Mouse (Mus musculus) colon, adult 2 months (tissue): Measurements from ENCODE around the gene Dus2. TPM values are rescaled to one million over a fixed set of nuclear protein-coding genes. Genes with fewer than 3 reads are reported as not detected.

Experiments
- polyA plus RNA-seq: library from polyadenylated mRNA; depleted of rRNA; stranded (reverse); fragments of >200 nt; gene quantifications from 2 replicates; pipeline ENCODE4 v1.2.3, GENCODE M21; 2012; rRNA removed

The Dus2 gene
- 5.5 TPM in 2 replicates for polyA plus RNA-seq

GRCm38 (mm10) chr8:105990856-105991387 is at the start of gene Dus2:
TSS of gene Dus2 (plus strand) at chr8:105991337.

GRCm38 (mm10) chr8:105943321-105943739 is 47.8 kb upstream of the Dus2 start, which contains the start of gene Lcat:
TSS of gene Lcat (minus strand) at chr8:105943382.

GRCm38 (mm10) chr8:105965905-105966341 is 25.2 kb upstream of the Dus2 start, which contains the start of gene Slc12a4:
TSS of gene Slc12a4 (minus strand) at chr8:105966097.

GRCm38 (mm10) chr8:105979325-105979724 is 11.8 kb upstream of the Dus2 start, which contains the start of gene Dpep3:
TSS of gene Dpep3 (minus strand) at chr8:105979429.

GRCm38 (mm10) chr8:106005875-106006274 is 14.7 kb downstream of the Dus2 start, which contains the start of gene Dpep2nb:
TSS of gene Dpep2nb (minus strand) at chr8:106005975.

GRCm38 (mm10) chr8:106011643-106011986 is 20.5 kb downstream of the Dus2 start, which contains the start of gene Ddx28:
TSS of gene Ddx28 (minus strand) at chr8:106011882.

GRCm38 (mm10) chr8:106058731-106059612 is 67.8 kb downstream of the Dus2 start, which contains the start of gene Nfatc3:
TSS of gene Nfatc3 (plus strand) at chr8:106058840.

Other genes starting within 250 kb of the Dus2 start
- 10.6 and 11.4 TPM in 2 replicates for gene Gfod2, start 232.7 kb upstream of the Dus2 start, polyA plus RNA-seq
- 21.8 and 23.4 TPM in 2 replicates for gene Ranbp10, start 164.0 kb upstream of the Dus2 start, polyA plus RNA-seq
- gene Tsnaxip1, start 163.6 kb upstream of the Dus2 start, polyA plus RNA-seq, result not detected in 2 replicates
- 11.8 and 13.0 TPM in 2 replicates for gene Cenpt, start 138.1 kb upstream of the Dus2 start, polyA plus RNA-seq
- gene Thap11, start 136.2 kb upstream of the Dus2 start, polyA plus RNA-seq, result 58.1 and 62.6 TPM in 2 replicates
- gene Nutf2, start 130.8 kb upstream of the Dus2 start, polyA plus RNA-seq, result 16.5 and 17.9 TPM in 2 replicates
- gene Edc4, start 110.5 kb upstream of the Dus2 start, polyA plus RNA-seq, result 68.4 and 74.2 TPM in 2 replicates
- gene Nrn1l, start 97.8 kb upstream of the Dus2 start, polyA plus RNA-seq, result 3.0 and 3.6 TPM in 2 replicates
- 30.6 and 35.4 TPM in 2 replicates for gene Pskh1, start 90.9 kb upstream of the Dus2 start, polyA plus RNA-seq
- gene Ctrl, start 57.5 kb upstream of the Dus2 start, polyA plus RNA-seq, result 6.9 and 2,597 TPM in 2 replicates
- gene Psmb10, start 52.9 kb upstream of the Dus2 start, polyA plus RNA-seq, result 274 and 456 TPM in 2 replicates
- 1.0 and 1.3 TPM in 2 replicates for gene Lcat, start 48.0 kb upstream of the Dus2 start, polyA plus RNA-seq
- 21.3 and 30.2 TPM in 2 replicates for gene Slc12a4, start 25.2 kb upstream of the Dus2 start, polyA plus RNA-seq
- 0.10 and 0.12 TPM in 2 replicates for gene Dpep3, start 11.9 kb upstream of the Dus2 start, polyA plus RNA-seq
- gene Dpep2nb, start 14.6 kb downstream of the Dus2 start, polyA plus RNA-seq, result not detected in 2 replicates
- gene Ddx28, start 20.5 kb downstream of the Dus2 start, polyA plus RNA-seq, result 8.0 and 8.7 TPM in 2 replicates
- 12.8 and 15.7 TPM in 2 replicates for gene Nfatc3, start 67.5 kb downstream of the Dus2 start, polyA plus RNA-seq
- 68.5 and 68.7 TPM in 2 replicates for gene Esrp2, start 145.6 kb downstream of the Dus2 start, polyA plus RNA-seq
- 9.7 and 10.5 TPM in 2 replicates for gene Pla2g15, start 159.1 kb downstream of the Dus2 start, polyA plus RNA-seq
- gene Slc7a6, start 177.5 kb downstream of the Dus2 start, polyA plus RNA-seq, result 11.6 and 11.8 TPM in 2 replicates
- 17.6 and 19.1 TPM in 2 replicates for gene Slc7a6os, start 219.6 kb downstream of the Dus2 start, polyA plus RNA-seq
- gene Prmt7, start 219.6 kb downstream of the Dus2 start, polyA plus RNA-seq, result 15.8 and 16.5 TPM in 2 replicates